Mouse (Mus musculus): Measurements from ENCODE around the gene Sdhaf1. TPM values are rescaled to one million over a fixed set of nuclear protein-coding genes. Genes with fewer than 3 reads are reported as not detected.
A peak's percentile ranks its signal among the peaks of the same experiment; 100 is the strongest.

The Sdhaf1 gene
- polyA plus RNA-seq, 1 experiment from 2014 or later = 21.6 TPM

DNA sequence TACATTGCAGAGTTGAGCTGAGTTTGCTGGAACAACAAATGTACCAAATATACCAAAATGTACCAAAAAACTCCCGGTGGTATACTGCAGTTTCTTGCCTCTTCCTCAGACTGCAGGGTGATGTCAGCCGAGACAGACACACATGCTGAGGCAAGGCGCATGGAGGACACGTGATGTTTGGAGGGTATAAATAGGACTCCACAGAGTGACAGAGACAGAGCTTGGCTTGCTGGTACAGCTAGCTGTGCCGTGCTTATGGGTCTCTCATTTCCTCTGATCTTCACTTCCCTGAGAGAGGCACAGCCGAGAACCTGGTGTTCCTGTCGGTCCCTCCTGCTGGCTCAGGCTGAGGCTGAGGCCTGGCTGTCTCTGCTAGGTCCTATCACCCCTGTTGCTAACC lies 41.0 kb downstream of the Sdhaf1 start:
- H3K27me3 ChIP-seq (ENCODE audit: control insufficient read depth, insufficient read depth, low read length) = no peaks in the 10 kb centered on the region
- ATAC-seq (ENCODE audit: insufficient number of reproducible peaks, low FRiP score, low TSS enrichment, low read depth) = no peak
- DNase-seq (ENCODE audit: low spot score) = no peak
- 81% methylated on average over 7 of the region's 7 CpGs for WGBS
- H3K4me2 ChIP-seq (ENCODE audit: low read depth, severe bottlenecking) = no peak overlapping the region
- H3K4me1 ChIP-seq (ENCODE audit: control insufficient read depth, insufficient read depth, low read length) = 0 out of 2 replicates have a peak, but pooled peaks cover 4% of the 10 kb centered on the region
- no peak overlapping the region for H3K4me3 ChIP-seq (ENCODE audit: low read depth, low read length)
- no peaks in the 10 kb centered on the region for H3K9me3 ChIP-seq (ENCODE audit: control insufficient read depth, low read length)
- no peaks in the 10 kb centered on the region for H3K36me3 ChIP-seq (ENCODE audit: control insufficient read depth, insufficient read depth, low read length)
- no peak overlapping the region for H3K27ac ChIP-seq (replicated peaks; ENCODE audit: low read depth, low read length)
- H3K9ac ChIP-seq (ENCODE audit: low read length) = no peak overlapping the region

DNA sequence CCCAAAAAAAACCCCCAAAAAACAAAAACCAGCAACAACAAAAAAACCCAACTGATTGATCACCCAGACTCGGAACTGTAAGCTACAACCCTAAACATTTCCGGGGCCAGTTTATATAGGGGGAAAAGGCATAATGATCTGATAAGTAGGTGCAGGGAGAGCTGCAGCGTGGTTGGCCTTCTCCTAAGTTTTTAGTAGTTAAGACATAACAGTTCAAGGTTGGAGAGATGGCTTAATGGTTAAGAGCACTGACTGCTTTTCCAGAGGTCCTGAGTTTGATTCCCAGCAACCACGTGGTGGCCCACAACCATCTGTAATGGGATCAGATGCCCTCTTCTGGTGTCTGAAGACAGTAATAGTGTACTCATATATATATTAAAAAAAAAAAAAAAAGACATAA lies 42.2 kb downstream of the Sdhaf1 start:
- H3K4me2 ChIP-seq (ENCODE audit: low read depth, severe bottlenecking) = no peak overlapping the region
- 66% methylated on average over 4 of the region's 4 CpGs for WGBS
- no peaks in the 10 kb centered on the region for H3K9me3 ChIP-seq (ENCODE audit: control insufficient read depth, low read length)
- H3K9ac ChIP-seq (ENCODE audit: low read length) = no peak overlapping the region
- no peak overlapping the region for H3K27ac ChIP-seq (replicated peaks; ENCODE audit: low read depth, low read length)
- H3K27me3 ChIP-seq (ENCODE audit: control insufficient read depth, insufficient read depth, low read length) = no peaks in the 10 kb centered on the region
- H3K36me3 ChIP-seq (ENCODE audit: control insufficient read depth, insufficient read depth, low read length) = no peaks in the 10 kb centered on the region
- no peak overlapping the region for H3K4me3 ChIP-seq (ENCODE audit: low read depth, low read length)
- H3K4me1 ChIP-seq (ENCODE audit: control insufficient read depth, insufficient read depth, low read length) = 0 out of 2 replicates have a peak, but pooled peaks cover 4% of the 10 kb centered on the region
- DNase-seq (ENCODE audit: low spot score) (no peak), ATAC-seq (ENCODE audit: insufficient number of reproducible peaks, low FRiP score, low TSS enrichment, low read depth) (no peak)

- Histone ChIP-seq H3K9ac (ENCODE audit: low read length) (peak overlapping the region; percentile 19; the same call in 1 of the 2 replicates), H3K27me3 (ENCODE audit: control insufficient read depth, insufficient read depth, low read length) (no peaks in the 10 kb centered on the region), H3K4me2 (ENCODE audit: low read depth, severe bottlenecking) (peak overlapping the region; percentile 49), H3K4me1 (ENCODE audit: control insufficient read depth, insufficient read depth, low read length) (0 out of 2 replicates have a peak, but pooled peaks cover 4% of the 10 kb centered on the region), H3K36me3 (ENCODE audit: control insufficient read depth, insufficient read depth, low read length) (no peaks in the 10 kb centered on the region), H3K27ac (replicated peaks; ENCODE audit: low read depth, low read length) (peak overlapping the region; percentile 24), H3K9me3 (ENCODE audit: control insufficient read depth, low read length) (no peaks in the 10 kb centered on the region), H3K4me3 (ENCODE audit: low read depth, low read length) (peak overlapping the region; percentile 81)
- under 1% methylated on average over 20 of the region's 20 CpGs for WGBS
- ATAC-seq (ENCODE audit: insufficient number of reproducible peaks, low FRiP score, low TSS enrichment, low read depth) = peak; percentile 86
- peak; percentile 81 for DNase-seq (ENCODE audit: low spot score)
Measured at GRCm38 (mm10) chr7:30280670-30281138, 43.0 kb downstream of the Sdhaf1 start.

DNA sequence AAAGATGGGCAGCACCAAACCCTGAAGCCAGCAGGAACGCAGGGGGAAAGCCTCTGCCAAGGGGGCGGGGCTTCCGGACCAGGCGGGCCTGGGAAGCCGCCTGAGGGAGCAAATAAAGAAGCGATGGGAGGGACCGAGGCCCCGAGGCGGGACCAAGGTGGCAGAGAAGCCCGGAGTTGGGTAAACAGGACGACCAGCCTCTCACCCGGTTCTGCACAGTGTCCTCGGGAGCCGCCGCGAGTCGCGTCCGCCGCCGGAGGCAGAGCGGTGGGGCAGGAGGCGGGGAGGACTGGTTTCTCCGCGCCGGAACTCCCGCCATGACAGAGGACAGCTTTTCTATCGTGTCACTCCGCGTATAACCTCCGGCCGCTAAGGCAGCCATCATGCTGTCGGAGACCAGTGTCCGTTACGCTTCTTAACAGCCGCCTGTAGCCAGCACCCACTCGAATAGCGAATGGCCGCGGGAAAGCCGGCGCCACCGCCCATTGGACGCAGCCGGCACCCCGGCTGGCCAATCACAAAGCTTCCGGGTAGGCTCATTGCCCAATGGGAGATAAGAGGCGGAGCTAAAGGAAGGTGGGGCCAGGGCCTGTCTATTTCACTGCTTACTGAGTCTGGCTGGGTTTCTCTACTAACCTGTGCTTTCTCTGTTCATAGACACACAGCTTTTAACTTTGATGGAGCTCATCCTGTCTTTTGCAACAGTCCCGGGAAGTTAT lies 43.6 kb downstream of the Sdhaf1 start, which contains the start of the genes Thap8 and Wdr62:
Gene Thap8, plus strand, starts transcription at position 144 of the 719 bp plus-strand sequence.
Gene Wdr62, minus strand, starts transcription at position 469 of the 719 bp plus-strand sequence.
- Histone ChIP-seq H3K4me3 (ENCODE audit: low read depth, low read length) (peak within 1 kb of the TSS; percentile 81), H3K27ac (replicated peaks; ENCODE audit: low read depth, low read length) (peak within 1 kb of the TSS; percentile 79), H3K36me3 (ENCODE audit: control insufficient read depth, insufficient read depth, low read length) (no peaks in the 10 kb centered on the region), H3K4me2 (ENCODE audit: low read depth, severe bottlenecking) (peak within 1 kb of the TSS; percentile 49), H3K9ac (ENCODE audit: low read length) (peak within 1 kb of the TSS; percentile 46; the same call in 1 of the 2 replicates), H3K9me3 (ENCODE audit: control insufficient read depth, low read length) (no peaks in the 10 kb centered on the region), H3K27me3 (ENCODE audit: control insufficient read depth, insufficient read depth, low read length) (no peaks in the 10 kb centered on the region), H3K4me1 (ENCODE audit: control insufficient read depth, insufficient read depth, low read length) (0 out of 2 replicates have a peak, but pooled peaks cover 4% of the 10 kb centered on the region)
- DNase-seq (ENCODE audit: low spot score) (peak; percentile 93), ATAC-seq (ENCODE audit: insufficient number of reproducible peaks, low FRiP score, low TSS enrichment, low read depth) (peak; percentile 96)
- WGBS = under 1% methylated on average over 49 of the region's 49 CpGs

GRCm38 (mm10) chr7:30279536-30279935 lies 44.2 kb downstream of the Sdhaf1 start:
- H3K9ac ChIP-seq (ENCODE audit: low read length) = no peak overlapping the region
- WGBS = under 1% methylated on average over 6 of the region's 6 CpGs
- peak overlapping the region; percentile 49 for H3K4me2 ChIP-seq (ENCODE audit: low read depth, severe bottlenecking)
- no peak overlapping the region for H3K27ac ChIP-seq (replicated peaks; ENCODE audit: low read depth, low read length)
- 0 out of 2 replicates have a peak, but pooled peaks cover 4% of the 10 kb centered on the region for H3K4me1 ChIP-seq (ENCODE audit: control insufficient read depth, insufficient read depth, low read length)
- H3K27me3 ChIP-seq (ENCODE audit: control insufficient read depth, insufficient read depth, low read length) = no peaks in the 10 kb centered on the region
- ATAC-seq (ENCODE audit: insufficient number of reproducible peaks, low FRiP score, low TSS enrichment, low read depth) (no peak), DNase-seq (ENCODE audit: low spot score) (peak; percentile 44)
- no peaks in the 10 kb centered on the region for H3K9me3 ChIP-seq (ENCODE audit: control insufficient read depth, low read length)
- H3K36me3 ChIP-seq (ENCODE audit: control insufficient read depth, insufficient read depth, low read length) = no peaks in the 10 kb centered on the region
- peak overlapping the region; percentile 81 for H3K4me3 ChIP-seq (ENCODE audit: low read depth, low read length)

- Histone ChIP-seq H3K36me3 (ENCODE audit: control insufficient read depth, insufficient read depth, low read length) (no peaks in the 10 kb centered on the region), H3K27me3 (ENCODE audit: control insufficient read depth, insufficient read depth, low read length) (no peaks in the 10 kb centered on the region), H3K4me2 (ENCODE audit: low read depth, severe bottlenecking) (peak overlapping the region; percentile 49; the same call in 1 of the 2 replicates), H3K27ac (replicated peaks; ENCODE audit: low read depth, low read length) (no peak overlapping the region), H3K9me3 (ENCODE audit: control insufficient read depth, low read length) (no peaks in the 10 kb centered on the region), H3K4me1 (ENCODE audit: control insufficient read depth, insufficient read depth, low read length) (0 out of 2 replicates have a peak, but pooled peaks cover 4% of the 10 kb centered on the region), H3K4me3 (ENCODE audit: low read depth, low read length) (0 out of 2 replicates have a peak overlapping the region, but pooled peaks have one; percentile 81), H3K9ac (ENCODE audit: low read length) (no peak overlapping the region)
- no peak for ATAC-seq (ENCODE audit: insufficient number of reproducible peaks, low FRiP score, low TSS enrichment, low read depth)
- no peak for DNase-seq (ENCODE audit: low spot score)
- 60% methylated on average over 2 of the region's 2 CpGs for WGBS
Measured at GRCm38 (mm10) chr7:30278911-30279310, 44.8 kb downstream of the Sdhaf1 start.

DNA sequence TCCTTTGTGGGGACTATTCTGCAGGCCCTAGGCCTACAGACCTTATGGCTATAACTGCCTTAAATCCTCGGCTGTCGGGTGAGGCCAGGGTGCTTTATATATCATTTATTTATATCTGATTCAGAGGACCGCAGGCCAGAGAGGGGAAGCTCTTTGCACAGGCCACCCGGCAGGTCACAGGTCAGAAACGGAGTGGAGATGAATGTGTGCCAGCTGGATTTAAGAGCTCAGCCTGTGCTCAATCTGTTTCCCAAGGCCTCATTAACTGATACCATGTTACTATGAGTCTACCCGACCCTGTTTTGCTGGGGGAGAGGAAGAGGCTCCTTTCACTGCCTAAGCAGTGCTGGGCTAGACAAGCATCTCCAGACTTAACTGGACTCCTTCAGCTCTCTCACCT lies 49.3 kb downstream of the Sdhaf1 start:
- DNase-seq (ENCODE audit: low spot score) = no peak
- WGBS = 62% methylated on average over 6 of the region's 6 CpGs

More for the DNA sequence above, 49.3 kb downstream of the Sdhaf1 start:
- Histone ChIP-seq H3K36me3 (ENCODE audit: control insufficient read depth, insufficient read depth, low read length) (peaks cover 6% of the 10 kb centered on the region; the same call in 1 of the 2 replicates), H3K4me2 (ENCODE audit: low read depth, severe bottlenecking) (no peak overlapping the region), H3K4me1 (ENCODE audit: control insufficient read depth, insufficient read depth, low read length) (no peaks in the 10 kb centered on the region), H3K9ac (ENCODE audit: low read length) (no peak overlapping the region), H3K27ac (replicated peaks; ENCODE audit: low read depth, low read length) (no peak overlapping the region), H3K27me3 (ENCODE audit: control insufficient read depth, insufficient read depth, low read length) (no peaks in the 10 kb centered on the region), H3K9me3 (ENCODE audit: control insufficient read depth, low read length) (no peaks in the 10 kb centered on the region), H3K4me3 (ENCODE audit: low read depth, low read length) (no peak overlapping the region)
- no peak for ATAC-seq (ENCODE audit: insufficient number of reproducible peaks, low FRiP score, low TSS enrichment, low read depth)
